Mouse (Mus musculus): ENCODE data around the gene Phtf1. TPM values are rescaled to one million over a fixed set of nuclear protein-coding genes. Genes with fewer than 3 reads are reported as not detected.

Phtf1 gene
- total and polyA plus RNA-seq, 2 experiments = 1.2 to 5.2 TPM

GRCm38 (mm10) chr3:104026938-104027337 is 59.0 kb downstream of the Phtf1 start:
- Histone ChIP-seq H3K9ac (ENCODE audit: low read depth, low read length) (no peak overlapping the region), H3K4me3 (ENCODE audit: insufficient read depth, low read depth, low read length) (no peak overlapping the region), H3K4me1 (ENCODE audit: control insufficient read depth, insufficient read depth, low read length) (no peaks in the 10 kb centered on the region), H3K27ac (replicated peaks; ENCODE audit: insufficient read depth, low read depth, low read length) (no peak overlapping the region), H3K79me2 (ENCODE audit: control insufficient read depth, insufficient read depth, low read length) (no peaks in the 10 kb centered on the region), H3K27me3 (ENCODE audit: control insufficient read depth, insufficient read depth, low read length) (no peaks in the 10 kb centered on the region), H3K36me3 (ENCODE audit: control insufficient read depth, insufficient read depth, low read length) (peaks cover 14% of the 10 kb centered on the region)
- no peak for TF ChIP-seq POLR2A (IDR thresholded peaks at IDR 0.05; ENCODE audit: extremely low read depth, insufficient read depth, low read length)
- TF ChIP-seq CTCF (IDR thresholded peaks at IDR 0.05; ENCODE audit: low read depth, low read length) = no peak
- 26% methylated on average over 3 of the region's 3 CpGs for WGBS
- DNase-seq (ENCODE audit: extremely low read depth, low read depth, low spot score) = peak; percentile 69

- TF ChIP-seq CTCF (IDR thresholded peaks at IDR 0.05; ENCODE audit: low read depth, low read length) (no peak), POLR2A (IDR thresholded peaks at IDR 0.05; ENCODE audit: extremely low read depth, insufficient read depth, low read length) (no peak)
- Histone ChIP-seq H3K79me2 (ENCODE audit: control insufficient read depth, insufficient read depth, low read length) (no peaks in the 10 kb centered on the region), H3K4me1 (ENCODE audit: control insufficient read depth, insufficient read depth, low read length) (no peaks in the 10 kb centered on the region), H3K27me3 (ENCODE audit: control insufficient read depth, insufficient read depth, low read length) (no peaks in the 10 kb centered on the region), H3K4me3 (ENCODE audit: insufficient read depth, low read depth, low read length) (no peak overlapping the region), H3K27ac (replicated peaks; ENCODE audit: insufficient read depth, low read depth, low read length) (no peak overlapping the region), H3K9ac (ENCODE audit: low read depth, low read length) (no peak overlapping the region), H3K36me3 (ENCODE audit: control insufficient read depth, insufficient read depth, low read length) (peaks cover 11% of the 10 kb centered on the region; the same call in 1 of the 2 replicates)
- DNase-seq (ENCODE audit: extremely low read depth, low read depth, low spot score) = no peak
- WGBS = 89% methylated on average over 1 of the region's 1 CpGs
These were observed 64.2 kb downstream of the Phtf1 start for GRCm38 (mm10) chr3:104032086-104032485.

GRCm38 (mm10) chr3:104032747-104033146 is 64.8 kb downstream of the Phtf1 start:
- H3K79me2 ChIP-seq (ENCODE audit: control insufficient read depth, insufficient read depth, low read length) = no peaks in the 10 kb centered on the region
- no peaks in the 10 kb centered on the region for H3K27me3 ChIP-seq (ENCODE audit: control insufficient read depth, insufficient read depth, low read length)
- TF ChIP-seq POLR2A (IDR thresholded peaks at IDR 0.05; ENCODE audit: extremely low read depth, insufficient read depth, low read length) (no peak), CTCF (IDR thresholded peaks at IDR 0.05; ENCODE audit: low read depth, low read length) (no peak)
- H3K27ac ChIP-seq (replicated peaks; ENCODE audit: insufficient read depth, low read depth, low read length) = no peak overlapping the region
- no peaks in the 10 kb centered on the region for H3K4me1 ChIP-seq (ENCODE audit: control insufficient read depth, insufficient read depth, low read length)
- peaks cover 13% of the 10 kb centered on the region; the same call in 1 of the 2 replicates for H3K36me3 ChIP-seq (ENCODE audit: control insufficient read depth, insufficient read depth, low read length)
- no peak overlapping the region for H3K4me3 ChIP-seq (ENCODE audit: insufficient read depth, low read depth, low read length)
- 100% methylated on average over 1 of the region's 1 CpGs for WGBS
- no peak for DNase-seq (ENCODE audit: extremely low read depth, low read depth, low spot score)
- H3K9ac ChIP-seq (ENCODE audit: low read depth, low read length) = no peak overlapping the region

GRCm38 (mm10) chr3:104059001-104059622 is 91.2 kb downstream of the Phtf1 start:
- 93% methylated on average over 6 of the region's 6 CpGs for WGBS
- TF ChIP-seq CTCF (IDR thresholded peaks at IDR 0.05; ENCODE audit: low read depth, low read length) (no peak), POLR2A (IDR thresholded peaks at IDR 0.05; ENCODE audit: extremely low read depth, insufficient read depth, low read length) (no peak)

GRCm38 (mm10) chr3:104069395-104069794 is 101.5 kb downstream of the Phtf1 start:
- TF ChIP-seq CTCF (IDR thresholded peaks at IDR 0.05; ENCODE audit: low read depth, low read length) (no peak), POLR2A (IDR thresholded peaks at IDR 0.05; ENCODE audit: extremely low read depth, insufficient read depth, low read length) (no peak)
- H3K79me2 ChIP-seq (ENCODE audit: control insufficient read depth, insufficient read depth, low read length) = no peaks in the 10 kb centered on the region
- no peaks in the 10 kb centered on the region for H3K4me1 ChIP-seq (ENCODE audit: control insufficient read depth, insufficient read depth, low read length)
- H3K4me3 ChIP-seq (ENCODE audit: insufficient read depth, low read depth, low read length) = no peak overlapping the region
- H3K27ac ChIP-seq (replicated peaks; ENCODE audit: insufficient read depth, low read depth, low read length) = no peak overlapping the region
- no peaks in the 10 kb centered on the region for H3K27me3 ChIP-seq (ENCODE audit: control insufficient read depth, insufficient read depth, low read length)
- DNase-seq (ENCODE audit: extremely low read depth, low read depth, low spot score) = no peak
- H3K36me3 ChIP-seq (ENCODE audit: control insufficient read depth, insufficient read depth, low read length) = no peaks in the 10 kb centered on the region; the same call in none of the 2 replicates
- no peak overlapping the region for H3K9ac ChIP-seq (ENCODE audit: low read depth, low read length)

More at GRCm38 (mm10) chr3:104059001-104059622, 91.2 kb downstream of the Phtf1 start:
- Histone ChIP-seq H3K36me3 (ENCODE audit: control insufficient read depth, insufficient read depth, low read length) (peaks cover 11% of the 10 kb centered on the region; the same call in 1 of the 2 replicates), H3K9ac (ENCODE audit: low read depth, low read length) (no peak overlapping the region), H3K4me3 (ENCODE audit: insufficient read depth, low read depth, low read length) (no peak overlapping the region), H3K4me1 (ENCODE audit: control insufficient read depth, insufficient read depth, low read length) (no peaks in the 10 kb centered on the region), H3K27ac (replicated peaks; ENCODE audit: insufficient read depth, low read depth, low read length) (no peak overlapping the region), H3K79me2 (ENCODE audit: control insufficient read depth, insufficient read depth, low read length) (no peaks in the 10 kb centered on the region), H3K27me3 (ENCODE audit: control insufficient read depth, insufficient read depth, low read length) (no peaks in the 10 kb centered on the region)
- DNase-seq (ENCODE audit: extremely low read depth, low read depth, low spot score) = no peak

Other genes starting within 250 kb of the Phtf1 start
- 1.3 and 1.7 TPM in 2 replicates for gene Olfml3, start 230.1 kb upstream of the Phtf1 start, total RNA-seq (2014; rRNA removed)
- gene Olfml3, start 230.1 kb upstream of the Phtf1 start, polyA plus RNA-seq (2012; rRNA removed) = 1.5 and 2.0 TPM in 2 replicates
- gene Gm10964, start 228.7 kb upstream of the Phtf1 start, total RNA-seq (2014; rRNA removed) = not detected in 2 replicates
- not detected in 2 replicates for gene Gm10964, start 228.7 kb upstream of the Phtf1 start, polyA plus RNA-seq (2012; rRNA removed)
- gene Hipk1, start 176.5 kb upstream of the Phtf1 start, total RNA-seq (2014; rRNA removed) = 29.2 and 32.4 TPM in 2 replicates
- gene Hipk1, start 176.5 kb upstream of the Phtf1 start, polyA plus RNA-seq (2012; rRNA removed) = 34.0 and 35.2 TPM in 2 replicates
- gene Dclre1b, start 158.7 kb upstream of the Phtf1 start, total RNA-seq (2014; rRNA removed) = 2.5 and 3.3 TPM in 2 replicates
- 5.6 and 6.5 TPM in 2 replicates for gene Dclre1b, start 158.7 kb upstream of the Phtf1 start, polyA plus RNA-seq (2012; rRNA removed)
- gene Ap4b1, start 158.6 kb upstream of the Phtf1 start, total RNA-seq (2014; rRNA removed) = 22.1 and 23.4 TPM in 2 replicates
- gene Ap4b1, start 158.6 kb upstream of the Phtf1 start, polyA plus RNA-seq (2012; rRNA removed) = 9.3 and 10.7 TPM in 2 replicates
- 0.55 TPM in 1 of 2 replicates, not detected in the other for gene Gm43064, start 158.5 kb upstream of the Phtf1 start, total RNA-seq (2014; rRNA removed)
- 0.05 and 0.20 TPM in 2 replicates for gene Gm43064, start 158.5 kb upstream of the Phtf1 start, polyA plus RNA-seq (2012; rRNA removed)
- gene Bcl2l15, start 135.5 kb upstream of the Phtf1 start, total RNA-seq (2014; rRNA removed) = 0.60 TPM in 1 of 2 replicates, not detected in the other
- not detected in 2 replicates for gene Bcl2l15, start 135.5 kb upstream of the Phtf1 start, polyA plus RNA-seq (2012; rRNA removed)
- gene Ptpn22, start 108.3 kb upstream of the Phtf1 start, total RNA-seq (2014; rRNA removed) = 0.83 and 1.6 TPM in 2 replicates
- gene Ptpn22, start 108.3 kb upstream of the Phtf1 start, polyA plus RNA-seq (2012; rRNA removed) = 0.78 and 0.87 TPM in 2 replicates
- 5.8 and 7.1 TPM in 2 replicates for gene Rsbn1, start 54.0 kb upstream of the Phtf1 start, total RNA-seq (2014; rRNA removed)
- gene Rsbn1, start 54.0 kb upstream of the Phtf1 start, polyA plus RNA-seq (2012; rRNA removed) = 0.68 and 1.1 TPM in 2 replicates

Data from liver, adult 2 months (tissue).